Mouse (Mus musculus) neural tube, embryonic 11.5 days (tissue): ENCODE data around the gene Dnaja3. TPM values are rescaled to one million over a fixed set of nuclear protein-coding genes. Genes with fewer than 3 reads are reported as not detected.

Source experiments
- ATAC-seq: fragments of 200-750 bp; cut with Nextera tagmentation; 2 replicates; pipeline ENCODE4 v1.8.0; 2017; ENCODE audit warnings: moderate number of reproducible peaks, mild to moderate bottlenecking, moderate TSS enrichment, moderate library complexity; ENCODE audit not compliant: insufficient read depth, low FRiP score, low TSS enrichment
- DNase-seq: peaks from one replicate; pipeline ENCODE4 v3.0.0-alpha.2; 2015; ENCODE audit warnings: low spot score
- H3K27ac ChIP-seq: fragments of 300-500 bp; sonication (generic); 2 replicates; pipeline ENCODE4 v1.5.1; 2014; ENCODE audit warnings: low read depth, mild to moderate bottlenecking, low read length
- H3K27me3 ChIP-seq: fragments of 300-500 bp; sonication (generic); 2 replicates; pipeline ENCODE4 v1.6.1; 2014; ENCODE audit warnings: mild to moderate bottlenecking, low read length, mixed read lengths; ENCODE audit not compliant: control insufficient read depth, insufficient read depth
- H3K36me3 ChIP-seq: fragments of 300-500 bp; sonication (generic); 2 replicates; pipeline ENCODE4 v1.6.1; 2014; ENCODE audit warnings: mild to moderate bottlenecking, low read length, moderate library complexity, mixed read lengths; ENCODE audit not compliant: control insufficient read depth, insufficient read depth
- H3K4me1 ChIP-seq: fragments of 300-500 bp; sonication (generic); 2 replicates; pipeline ENCODE4 v1.6.1; 2014; ENCODE audit warnings: low read length, mixed read lengths; ENCODE audit not compliant: control insufficient read depth, insufficient read depth
- H3K4me2 ChIP-seq: fragments of 300-500 bp; sonication (generic); 2 replicates; pipeline ENCODE4 v1.6.1; 2014; ENCODE audit warnings: low read depth, mild to moderate bottlenecking, moderate library complexity
- H3K4me3 ChIP-seq: fragments of 300-500 bp; sonication (generic); 2 replicates; pipeline ENCODE4 v1.5.1; 2014; ENCODE audit warnings: low read depth, low read length
- H3K9ac ChIP-seq: fragments of 300-500 bp; sonication (generic); 2 replicates; pipeline ENCODE4 v1.6.1; 2014; ENCODE audit warnings: mild to moderate bottlenecking, low read length
- H3K9me3 ChIP-seq: fragments of 300-500 bp; sonication (generic); 2 replicates; pipeline ENCODE4 v1.6.1; 2016; ENCODE audit warnings: low read length; ENCODE audit not compliant: control insufficient read depth
- WGBS: fragments of 180-500 bp; shearing (Covaris S2); extraction: QIAGEN DNeasy Blood & Tissue Kit; methylation state at CpG from one replicate; pipeline ENCODE4 v1.1.7; 2014; 5-methylcytosine and 5-hydroxymethylcytosine counted together
- polyA plus RNA-seq: library from polyadenylated mRNA; unstranded; fragments of >200 nt; fragmentation: Nextera tagmentation; extraction: Ambion mirVana; gene quantifications from 2 replicates; pipeline ENCODE4 v1.2.1, GENCODE M21; 2014

Dnaja3 gene
- polyA plus RNA-seq, 1 experiment from 2014 or later: 54.2 TPM

DNA sequence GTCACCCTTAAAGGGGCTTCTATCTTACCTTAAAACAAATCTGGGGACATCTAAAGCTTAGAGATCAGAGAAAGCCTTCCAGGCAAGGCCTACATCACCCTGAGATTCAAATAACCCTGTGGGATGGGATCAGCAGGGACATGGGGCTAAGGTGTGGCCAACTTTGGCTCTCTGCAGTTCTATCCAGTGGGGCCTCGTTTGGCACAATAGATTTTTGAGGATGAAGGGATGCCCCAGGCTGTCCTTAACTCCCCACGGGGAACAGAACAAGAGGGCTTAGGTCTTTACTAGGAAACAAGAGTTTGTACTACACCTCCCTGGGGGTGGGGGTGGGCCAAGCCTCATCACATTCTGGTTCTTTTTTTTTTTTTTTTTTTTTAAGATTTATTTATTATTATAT lies 19.5 kb downstream of the Dnaja3 start:
- WGBS: 34% methylated on average over 2 of the region's 2 CpGs
- no peak for DNase-seq
- no peak overlapping the region for H3K4me3 ChIP-seq
- no peaks in the 10 kb centered on the region for H3K36me3 ChIP-seq
- H3K9ac ChIP-seq: no peak overlapping the region
- H3K4me2 ChIP-seq: no peak overlapping the region
- H3K27ac ChIP-seq: no peak overlapping the region
- 0 out of 2 replicates have a peak, but pooled peaks cover 2% of the 10 kb centered on the region for H3K4me1 ChIP-seq
- H3K27me3 ChIP-seq: no peaks in the 10 kb centered on the region
- H3K9me3 ChIP-seq: no peaks in the 10 kb centered on the region
- ATAC-seq: no peak

DNA sequence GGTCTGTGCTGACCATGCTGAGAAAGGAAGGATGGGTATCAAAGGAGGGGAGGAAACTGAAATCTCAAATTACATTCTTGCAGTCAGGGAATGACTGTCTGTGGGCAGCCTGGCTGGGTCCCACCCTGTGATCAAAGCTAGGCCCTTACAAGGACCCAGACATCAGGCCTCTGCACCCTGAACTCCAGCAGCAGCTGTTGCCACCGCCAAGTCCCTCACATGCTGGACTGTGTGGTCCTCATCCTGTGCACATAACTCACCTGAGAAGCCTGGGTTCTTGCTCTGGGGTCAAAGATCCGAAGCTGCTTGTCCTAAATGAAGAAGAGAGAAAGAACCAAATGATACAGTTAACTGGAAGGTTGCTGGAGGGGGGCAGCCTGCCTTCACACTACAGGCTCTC lies 21.8 kb downstream of the Dnaja3 start:
- Histone ChIP-seq H3K9me3 (no peaks in the 10 kb centered on the region), H3K4me3 (no peak overlapping the region), H3K4me1 (0 out of 2 replicates have a peak, but pooled peaks cover 1% of the 10 kb centered on the region), H3K4me2 (no peak overlapping the region), H3K27ac (no peak overlapping the region), H3K27me3 (no peaks in the 10 kb centered on the region), H3K36me3 (no peaks in the 10 kb centered on the region), H3K9ac (no peak overlapping the region)
- WGBS: 63% methylated on average over 2 of the region's 2 CpGs
- ATAC-seq (no peak), DNase-seq (no peak)

DNA sequence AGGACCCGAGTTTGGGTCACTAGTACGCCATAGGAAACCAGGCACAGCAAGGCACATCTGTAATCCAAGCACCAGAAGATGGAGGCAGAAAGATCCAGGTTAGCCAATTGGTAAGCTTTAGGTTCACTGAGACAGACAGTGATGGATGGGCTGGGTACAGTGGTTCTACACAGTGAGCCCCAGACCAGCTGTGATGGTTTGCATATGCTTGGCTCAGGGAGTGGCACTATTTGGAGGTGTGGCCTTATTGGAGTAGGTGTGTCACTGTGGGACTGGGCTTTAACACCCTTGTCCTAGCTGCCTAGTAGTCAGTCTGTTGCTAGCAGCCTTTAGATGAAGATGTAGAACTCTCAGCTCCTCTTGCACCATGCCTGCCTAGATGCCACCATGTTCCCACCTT lies 24.0 kb downstream of the Dnaja3 start:
- H3K9ac ChIP-seq: no peak overlapping the region
- H3K27ac ChIP-seq: no peak overlapping the region
- no peaks in the 10 kb centered on the region for H3K9me3 ChIP-seq
- WGBS: 79% methylated on average over 2 of the region's 2 CpGs
- H3K36me3 ChIP-seq: peaks cover 3% of the 10 kb centered on the region; the same call in 1 of the 2 replicates
- ATAC-seq (no peak), DNase-seq (no peak)
- no peak overlapping the region for H3K4me2 ChIP-seq
- H3K4me3 ChIP-seq: no peak overlapping the region
- H3K27me3 ChIP-seq: no peaks in the 10 kb centered on the region
- H3K4me1 ChIP-seq: no peaks in the 10 kb centered on the region

DNA sequence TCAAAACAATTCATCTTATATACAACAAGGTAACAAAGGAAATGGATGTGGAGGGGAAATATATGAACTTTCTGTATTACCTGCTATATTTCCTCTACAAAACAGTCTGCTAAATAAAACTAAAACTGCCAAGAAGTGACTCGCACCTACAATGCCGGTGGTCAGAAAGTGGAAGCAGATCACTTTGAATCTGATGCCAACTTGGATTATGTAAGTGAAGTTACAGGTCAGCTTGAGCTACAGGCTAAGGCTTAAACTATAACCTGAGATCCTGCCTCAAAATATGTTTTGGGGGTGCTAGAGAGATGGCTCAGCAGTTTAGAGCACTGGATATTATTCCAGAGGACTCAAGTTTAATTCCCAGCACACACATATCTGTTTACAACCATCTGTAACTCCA lies 25.9 kb downstream of the Dnaja3 start:
- no peak overlapping the region for H3K4me3 ChIP-seq
- no peaks in the 10 kb centered on the region for H3K27me3 ChIP-seq
- DNase-seq: no peak
- H3K9me3 ChIP-seq: no peaks in the 10 kb centered on the region
- no peak overlapping the region for H3K27ac ChIP-seq
- peaks cover 3% of the 10 kb centered on the region; the same call in 1 of the 2 replicates for H3K36me3 ChIP-seq
- no peak overlapping the region for H3K4me2 ChIP-seq
- ATAC-seq: no peak
- WGBS: 88% methylated on average over 2 of the region's 2 CpGs
- no peak overlapping the region for H3K9ac ChIP-seq
- H3K4me1 ChIP-seq: no peaks in the 10 kb centered on the region

DNA sequence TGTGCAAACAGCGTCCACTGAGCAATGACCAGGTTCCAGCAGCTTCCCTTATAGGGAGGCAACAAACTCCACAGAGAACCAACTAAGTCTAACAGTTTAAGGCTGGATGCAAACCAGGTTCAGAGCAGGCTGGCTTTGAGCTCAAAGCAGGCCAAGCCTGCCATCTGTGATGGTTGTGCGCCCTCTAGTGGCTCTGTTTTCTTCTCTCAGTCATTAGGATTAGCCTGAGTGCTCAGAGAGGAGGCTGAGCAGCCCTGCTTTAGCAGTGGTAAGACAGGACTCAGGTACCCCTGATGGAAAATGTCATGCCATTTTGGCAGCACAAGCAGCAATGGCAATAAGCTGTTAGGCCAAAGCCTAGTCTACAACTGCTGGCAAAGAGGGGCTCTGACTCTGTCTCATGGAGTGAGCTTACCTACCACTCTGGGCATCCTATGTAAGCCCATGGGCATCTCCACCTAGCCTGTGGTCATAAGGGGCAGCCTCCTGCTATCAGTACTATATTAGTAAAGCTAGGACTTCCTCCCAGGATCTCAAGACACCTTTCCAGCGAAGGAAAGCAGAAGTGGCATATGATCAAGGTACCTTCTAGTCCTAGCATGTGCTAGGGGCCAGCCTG lies 27.5 kb downstream of the Dnaja3 start:
- Histone ChIP-seq H3K27ac (no peak overlapping the region), H3K27me3 (no peaks in the 10 kb centered on the region), H3K36me3 (peaks cover 3% of the 10 kb centered on the region; the same call in 1 of the 2 replicates), H3K9me3 (no peaks in the 10 kb centered on the region), H3K9ac (no peak overlapping the region), H3K4me3 (no peak overlapping the region), H3K4me2 (no peak overlapping the region), H3K4me1 (no peaks in the 10 kb centered on the region)
- 28% methylated on average over 3 of the region's 3 CpGs for WGBS
- no peak for ATAC-seq
- peak; percentile 86 for DNase-seq

DNA sequence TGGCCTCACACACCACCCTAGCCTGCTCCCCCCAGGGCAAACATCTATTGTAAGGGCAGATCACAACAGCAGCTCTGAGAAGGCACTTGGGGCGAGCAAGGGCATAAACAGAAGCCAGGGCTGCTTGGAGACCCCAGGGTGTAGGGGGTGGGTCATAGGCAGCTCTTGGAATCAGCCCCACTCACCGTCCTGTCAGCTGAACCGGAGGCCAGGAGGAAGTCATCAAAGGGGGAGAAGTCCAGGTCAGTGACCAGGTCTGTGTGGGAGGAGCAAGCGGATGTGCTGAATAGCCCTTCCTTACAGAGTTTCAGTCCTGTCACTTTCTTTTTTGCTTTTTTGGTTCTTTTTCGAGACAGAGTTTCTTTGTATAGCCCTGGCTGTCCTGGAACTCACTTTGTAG lies 30.5 kb downstream of the Dnaja3 start:
- ATAC-seq (no peak), DNase-seq (no peak)
- WGBS: 74% methylated on average over 5 of the region's 5 CpGs
- Histone ChIP-seq H3K4me1 (no peaks in the 10 kb centered on the region), H3K27ac (no peak overlapping the region), H3K27me3 (no peaks in the 10 kb centered on the region), H3K36me3 (peaks cover 5% of the 10 kb centered on the region), H3K4me2 (no peak overlapping the region), H3K9ac (no peak overlapping the region), H3K9me3 (no peaks in the 10 kb centered on the region), H3K4me3 (no peak overlapping the region)

DNA sequence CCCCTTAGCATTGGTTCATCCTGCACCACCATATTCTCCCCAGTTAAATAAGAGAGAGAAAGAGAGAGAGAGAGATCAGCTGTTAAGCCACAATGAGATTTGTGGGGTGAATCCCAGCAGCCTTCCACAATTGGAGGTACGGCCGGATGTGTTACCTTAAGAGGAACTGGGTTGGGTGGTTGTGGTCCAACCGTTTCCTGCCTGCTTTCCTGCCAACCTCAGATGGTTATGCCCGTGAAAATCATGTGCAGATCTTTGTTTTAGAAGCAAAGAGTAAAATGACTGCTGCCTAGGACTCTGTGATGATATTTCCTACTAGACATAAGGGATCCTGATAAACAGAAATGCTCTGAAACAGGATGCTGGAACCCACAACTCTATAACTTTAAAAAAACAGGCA lies 34.3 kb downstream of the Dnaja3 start:
- Histone ChIP-seq H3K36me3 (peaks cover 3% of the 10 kb centered on the region; the same call in 1 of the 2 replicates), H3K9ac (no peak overlapping the region), H3K4me3 (no peak overlapping the region), H3K27ac (no peak overlapping the region), H3K4me1 (0 out of 2 replicates have a peak, but pooled peaks cover 6% of the 10 kb centered on the region), H3K9me3 (no peaks in the 10 kb centered on the region), H3K4me2 (no peak overlapping the region), H3K27me3 (no peaks in the 10 kb centered on the region)
- DNase-seq: no peak
- 89% methylated on average over 4 of the region's 4 CpGs for WGBS
- ATAC-seq: no peak

DNA sequence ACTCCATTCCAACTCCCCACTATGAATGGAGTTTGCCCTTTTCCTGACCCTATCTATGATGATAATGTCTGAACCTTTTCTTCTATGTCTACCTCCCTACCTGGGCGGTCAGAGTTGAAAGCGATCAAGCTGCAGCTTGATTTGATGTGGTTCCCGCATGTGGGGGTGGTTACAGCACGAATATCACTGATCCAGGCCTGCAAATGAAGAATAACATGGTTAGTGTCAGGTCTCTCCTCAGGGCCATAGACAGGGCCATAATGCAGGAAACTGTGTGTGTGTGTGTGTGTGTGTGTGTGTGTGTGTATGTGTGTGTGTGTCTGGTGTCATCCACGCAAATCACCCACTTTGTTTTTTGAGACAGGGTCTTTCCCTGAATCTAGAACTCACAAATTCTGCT lies 37.0 kb downstream of the Dnaja3 start:
- Histone ChIP-seq H3K36me3 (peaks cover 3% of the 10 kb centered on the region; the same call in 1 of the 2 replicates), H3K4me1 (0 out of 2 replicates have a peak, but pooled peaks cover 6% of the 10 kb centered on the region), H3K4me3 (no peak overlapping the region), H3K4me2 (no peak overlapping the region), H3K27me3 (no peaks in the 10 kb centered on the region), H3K27ac (no peak overlapping the region), H3K9me3 (no peaks in the 10 kb centered on the region), H3K9ac (no peak overlapping the region)
- DNase-seq (no peak), ATAC-seq (no peak)
- WGBS: 95% methylated on average over 5 of the region's 5 CpGs

DNA sequence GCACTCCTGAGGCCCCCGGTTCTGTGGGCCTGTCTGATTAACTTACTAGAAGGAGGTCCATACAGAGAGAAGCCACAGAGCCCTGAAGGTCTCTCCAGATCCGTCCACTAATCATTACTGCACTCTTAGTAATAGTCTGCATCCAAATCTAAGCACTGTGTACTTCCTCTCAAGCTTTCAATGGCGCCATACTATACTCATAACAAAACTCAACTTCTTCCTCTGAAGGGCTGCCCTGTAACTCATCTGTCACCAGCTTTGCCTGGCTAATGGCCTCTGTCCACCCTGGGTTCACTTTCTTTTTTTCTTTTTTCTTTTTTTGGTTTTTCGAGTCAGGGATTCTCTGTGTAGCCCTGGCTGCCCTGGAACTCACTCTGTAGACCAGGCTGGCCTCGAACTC lies 38.3 kb downstream of the Dnaja3 start:
- no peak for DNase-seq
- ATAC-seq: no peak
- H3K27me3 ChIP-seq: no peaks in the 10 kb centered on the region
- H3K4me3 ChIP-seq: no peak overlapping the region
- no peaks in the 10 kb centered on the region for H3K9me3 ChIP-seq
- no peak overlapping the region for H3K4me2 ChIP-seq
- peaks cover 3% of the 10 kb centered on the region; the same call in 1 of the 2 replicates for H3K36me3 ChIP-seq
- no peak overlapping the region for H3K9ac ChIP-seq
- 88% methylated on average over 5 of the region's 5 CpGs for WGBS
- H3K27ac ChIP-seq: no peak overlapping the region
- H3K4me1 ChIP-seq: peaks cover 6% of the 10 kb centered on the region; the same call in 1 of the 2 replicates
